ENCODE assay signal across 8 mouse cellular contexts in genomic region chr1:155138795-155139194, GRCm38 (mm10). TPM values are rescaled to one million over a fixed set of nuclear protein-coding genes. Genes with fewer than 3 reads are reported as not detected.
DNase-seq lines count a peak whose midpoint lies in the region; ATAC-seq and TF ChIP-seq lines count a peak whose summit lies in the region.
"Had no signal": no experiment of that assay in that cellular context is flagged by ENCODE, and none has a peak within 500 bp of the region (broad histone marks: within the 10 kb centered on the region; RNA-seq: fewer than 3 reads in every experiment).

No protein-coding gene starts in this region.

- WGBS in intestine, postnatal 0 days, result 72% methylated on average over 7 of the region's 7 CpGs
- WGBS in kidney, embryonic 16.5 days, result 88% methylated on average over 7 of the region's 7 CpGs
- WGBS in kidney, embryonic 15.5 days, result 86% methylated on average over 7 of the region's 7 CpGs

- 0 out of 2 replicates have a peak, but pooled peaks have one; percentile 13 for ATAC-seq in intestine, postnatal 0 days
- ATAC-seq in kidney, embryonic 16.5 days (ENCODE audit: low FRiP score, low TSS enrichment), result no peak
- no peak for ATAC-seq in kidney, embryonic 15.5 days (replicated peaks; ENCODE audit: low FRiP score)

- H3K4me2 ChIP-seq in intestine, postnatal 0 days (replicated peaks; ENCODE audit: low read depth), result no peak overlapping the region
- H3K4me2 ChIP-seq in kidney, embryonic 16.5 days (replicated peaks; ENCODE audit: low read depth, low read length), result no peak overlapping the region
- H3K4me2 ChIP-seq in kidney, embryonic 15.5 days, result no peak overlapping the region
- H3K4me2 ChIP-seq: limb, embryonic 12.5 days had no signal

- no peaks in the 10 kb centered on the region for H3K9me3 ChIP-seq in intestine, postnatal 0 days (ENCODE audit: control insufficient read depth)
- H3K9me3 ChIP-seq in kidney, embryonic 16.5 days (ENCODE audit: low read length), result no peaks in the 10 kb centered on the region
- no peaks in the 10 kb centered on the region for H3K9me3 ChIP-seq in kidney, embryonic 15.5 days (replicated peaks)
- H3K9me3 ChIP-seq: limb, embryonic 12.5 days had no signal

- H3K9ac ChIP-seq in intestine, postnatal 0 days (ENCODE audit: low read depth, low read length), result no peak overlapping the region
- H3K9ac ChIP-seq in kidney, embryonic 16.5 days (replicated peaks; ENCODE audit: low read length), result no peak overlapping the region
- H3K9ac ChIP-seq in kidney, embryonic 15.5 days, result no peak overlapping the region
- H3K9ac ChIP-seq: limb, embryonic 12.5 days had no signal

- H3K4me1 ChIP-seq in intestine, postnatal 0 days (replicated peaks; ENCODE audit: control insufficient read depth, insufficient read depth, low read length), result no peaks in the 10 kb centered on the region
- peaks cover 12% of the 10 kb centered on the region for H3K4me1 ChIP-seq in kidney, embryonic 16.5 days (ENCODE audit: insufficient read depth, low read length)
- H3K4me1 ChIP-seq in kidney, embryonic 15.5 days, result peaks cover 11% of the 10 kb centered on the region

- H3K4me3 ChIP-seq in intestine, postnatal 0 days (ENCODE audit: low read depth, low read length), result no peak overlapping the region
- no peak overlapping the region for H3K4me3 ChIP-seq in kidney, embryonic 16.5 days (ENCODE audit: low read length)
- H3K4me3 ChIP-seq in kidney, embryonic 15.5 days (replicated peaks), result no peak overlapping the region
- H3K4me3 ChIP-seq: limb, embryonic 12.5 days had no signal

- H3K27me3 ChIP-seq in intestine, postnatal 0 days (replicated peaks; ENCODE audit: control insufficient read depth, insufficient read depth, low read length), result no peaks in the 10 kb centered on the region
- no peaks in the 10 kb centered on the region for H3K27me3 ChIP-seq in kidney, embryonic 16.5 days (ENCODE audit: insufficient read depth, low read length)
- no peaks in the 10 kb centered on the region for H3K27me3 ChIP-seq in kidney, embryonic 15.5 days
- H3K27me3 ChIP-seq: limb, embryonic 12.5 days had no signal

- DNase-seq in 3134 (ENCODE audit: extremely low read depth, insufficient read length, low spot score), result peak; percentile 72
- DNase-seq in 416B (ENCODE audit: low read depth), result peak; percentile 96
- DNase-seq in cerebellum, postnatal 14 days, result peak; percentile 38 to 48
- DNase-seq in left cerebral cortex, postnatal 10 days (ENCODE audit: extremely low spot score in 1 of 2, low spot score in 2 of 2), result no peak

- H3K27ac ChIP-seq in intestine, postnatal 0 days (ENCODE audit: low read depth, low read length), result no peak overlapping the region
- H3K27ac ChIP-seq in kidney, embryonic 16.5 days (ENCODE audit: low read length), result no peak overlapping the region
- H3K27ac ChIP-seq in kidney, embryonic 15.5 days, result no peak overlapping the region
- H3K27ac ChIP-seq: limb, embryonic 12.5 days had no signal

- intact Hi-C loops in left cerebral cortex, postnatal 10 days (cut with DNase I), result no loop called here

- no peak for TF ChIP-seq CTCF in intestine, postnatal 0 days (IDR thresholded peaks at IDR 0.05; ENCODE audit: low read depth)

- no peaks in the 10 kb centered on the region for H3K36me3 ChIP-seq in intestine, postnatal 0 days (ENCODE audit: control insufficient read depth, insufficient read depth)
- H3K36me3 ChIP-seq in kidney, embryonic 16.5 days (ENCODE audit: insufficient read depth, low read length), result no peaks in the 10 kb centered on the region
- H3K36me3 ChIP-seq in kidney, embryonic 15.5 days, result no peaks in the 10 kb centered on the region
- H3K36me3 ChIP-seq: limb, embryonic 12.5 days had no signal

RNA-seq across cellular contexts. Expression of gene Mr1, which starts 7.8 kb away (rescaled TPM):
- polyA plus RNA-seq in intestine, postnatal 0 days (2015; fragmentation: Nextera tagmentation; extraction: Ambion mirVana), result 2.8 and 3.4 TPM in 2 replicates
- 7.1 and 8.6 TPM in 2 replicates for polyA plus RNA-seq in kidney, embryonic 16.5 days (2015; fragmentation: Nextera tagmentation; extraction: Ambion mirVana)
- polyA plus RNA-seq in kidney, embryonic 15.5 days (2015; fragmentation: Nextera tagmentation; extraction: Ambion mirVana), result 5.7 and 6.3 TPM in 2 replicates
- total RNA-seq in left cerebral cortex, postnatal 10 days (2021), result 1 to 10 TPM; 1.8 to 2.4 TPM

RNA-seq across cellular contexts. Expression of gene Stx6, which starts 19.7 kb away (rescaled TPM):
- 25.2 and 28.3 TPM in 2 replicates for polyA plus RNA-seq in intestine, postnatal 0 days (2015; fragmentation: Nextera tagmentation; extraction: Ambion mirVana)
- 70.9 and 78.0 TPM in 2 replicates for polyA plus RNA-seq in kidney, embryonic 16.5 days (2015; fragmentation: Nextera tagmentation; extraction: Ambion mirVana)
- 65.5 and 82.4 TPM in 2 replicates for polyA plus RNA-seq in kidney, embryonic 15.5 days (2015; fragmentation: Nextera tagmentation; extraction: Ambion mirVana)
- total RNA-seq in left cerebral cortex, postnatal 10 days (2021), result 10 to 100 TPM; 83.3 to 89.1 TPM

RNA-seq across cellular contexts. Expression of gene Ier5, which starts 39.4 kb away (rescaled TPM):
- 6.1 and 6.8 TPM in 2 replicates for polyA plus RNA-seq in intestine, postnatal 0 days (2015; fragmentation: Nextera tagmentation; extraction: Ambion mirVana)
- 4.4 and 5.3 TPM in 2 replicates for polyA plus RNA-seq in kidney, embryonic 16.5 days (2015; fragmentation: Nextera tagmentation; extraction: Ambion mirVana)
- polyA plus RNA-seq in kidney, embryonic 15.5 days (2015; fragmentation: Nextera tagmentation; extraction: Ambion mirVana), result 7.5 and 7.6 TPM in 2 replicates
- 10 to 100 TPM; 15.2 to 18.1 TPM for total RNA-seq in left cerebral cortex, postnatal 10 days (2021)

Comparison
In these comparisons a context has a peak if more than half of its experiments do, and no peak if none do; other contexts are left out.
1. DNase-seq: peak in 3134 (single experiment), 416B (single experiment) and cerebellum, postnatal 14 days (2 of 2); none in left cerebral cortex, postnatal 10 days (0 of 2).